Mouse (Mus musculus) layer of hippocampus, adult 18-20 months (tissue): ENCODE data around the gene Rhoh. TPM values are rescaled to one million over a fixed set of nuclear protein-coding genes. Genes with fewer than 3 reads are reported as not detected.
A peak's percentile ranks its signal among the peaks of the same experiment; 100 is the strongest.

Experiments
- DNase-seq, 2 experiments: peaks; one replicate each; pipeline ENCODE4 v3.0.0; 2022; ENCODE audit warnings: low spot score in 2 of 2
- total RNA-seq, 2 experiments: library from RNA; stranded (reverse); gene quantifications; 2 replicates each; pipeline ENCODE4 v1.2.3; 2021

The Rhoh gene
- total RNA-seq, 2 experiments from 2014 or later, result 0.63 to 0.89 TPM

DNA sequence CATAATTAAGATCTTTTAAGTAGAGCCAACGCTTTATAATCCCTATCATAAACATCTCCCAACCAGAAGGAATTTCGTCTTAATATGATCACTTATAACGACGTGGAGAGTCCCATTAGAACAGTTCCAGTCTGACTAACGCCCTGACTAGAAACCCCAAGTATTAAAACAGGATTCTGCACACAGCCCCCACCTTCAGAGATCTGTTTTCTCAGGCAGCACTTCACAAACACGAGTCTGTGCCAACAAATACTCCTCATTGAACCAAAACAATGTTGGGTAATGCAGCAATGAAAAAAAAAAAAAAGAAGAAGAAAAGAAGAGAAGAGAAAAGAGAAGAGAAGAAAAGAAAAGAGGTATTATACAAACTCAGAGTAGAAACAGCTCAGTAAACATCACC, 1.6 kb upstream of the Rhoh start:
- no peak for DNase-seq

DNA sequence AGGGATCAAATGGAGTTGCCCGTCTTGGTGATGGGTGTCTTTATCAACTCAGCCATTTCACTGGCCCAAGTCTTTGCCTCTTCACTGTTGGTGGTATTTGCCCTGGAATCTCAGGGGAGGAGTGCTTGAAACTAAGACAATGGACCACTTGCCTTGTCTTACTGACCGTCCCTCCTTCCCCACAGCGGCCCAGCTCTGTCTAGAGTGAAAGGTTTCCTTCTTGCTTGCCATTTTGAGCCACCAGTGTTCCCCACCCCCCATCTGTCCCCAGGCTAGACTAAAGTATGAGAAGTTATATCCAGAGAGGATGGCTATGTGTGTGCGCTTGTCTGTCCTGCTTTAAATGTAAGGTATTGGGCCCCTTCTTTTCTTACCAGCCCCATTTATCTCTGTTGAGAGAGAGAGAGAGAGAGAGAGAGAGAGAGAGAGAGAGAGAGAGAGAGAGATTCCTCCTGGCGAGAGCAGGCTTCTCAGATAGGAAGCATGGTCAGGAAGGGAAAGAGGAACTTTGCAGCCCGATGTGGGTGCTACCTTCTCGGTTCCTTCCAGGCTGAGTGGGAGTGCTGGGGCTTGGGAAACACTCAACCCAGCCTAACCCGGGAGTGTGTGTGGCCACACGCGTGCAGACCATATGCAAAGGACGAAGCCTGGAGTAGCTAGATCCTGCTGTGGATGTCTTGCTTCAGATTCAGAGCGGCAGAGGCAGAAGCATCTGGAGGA, 572 bp upstream of the Rhoh start:
- DNase-seq, result no peak

DNA sequence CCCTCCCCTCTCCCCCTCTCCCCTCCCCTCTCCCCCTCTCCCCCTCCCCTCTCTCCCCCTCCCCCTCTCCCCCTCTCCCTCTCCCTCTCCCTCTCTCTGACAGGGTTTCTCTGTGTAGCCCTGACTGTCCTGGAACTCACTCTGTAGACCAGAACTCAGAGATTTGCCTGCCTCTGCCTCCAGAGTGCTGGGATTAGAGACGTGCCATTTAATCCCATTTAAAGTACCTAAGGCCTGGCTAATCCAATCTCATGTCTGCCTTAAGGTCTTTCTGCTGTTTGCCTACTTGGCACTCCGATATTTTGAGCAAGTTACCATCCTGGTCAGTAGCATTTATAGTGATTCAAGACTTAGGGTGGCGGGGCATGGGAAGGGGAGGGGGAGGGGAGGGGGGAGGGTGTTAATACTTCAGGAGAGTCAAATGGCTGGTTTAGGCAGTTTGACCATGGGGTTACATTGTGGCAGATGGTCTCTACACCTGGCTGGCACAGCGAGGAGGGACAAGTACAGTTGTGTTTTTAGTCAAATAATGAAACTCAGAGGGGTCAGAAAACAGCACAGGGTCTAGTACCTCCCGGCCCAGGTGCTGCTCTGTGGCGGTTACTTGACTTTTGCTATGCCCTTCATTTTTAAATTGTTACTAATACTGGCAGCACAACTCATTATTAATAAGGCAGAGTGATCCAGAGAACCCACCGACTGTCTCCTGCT, 1.4 kb downstream of the Rhoh start:
- no peak for DNase-seq

GRCm38 (mm10) chr5:65863349-65863749, 2.3 kb downstream of the Rhoh start:
- DNase-seq, result peak in 1 of 2 experiments; percentile 5

- no peak for DNase-seq
These were observed 3.5 kb downstream of the Rhoh start for GRCm38 (mm10) chr5:65864486-65864885.

- DNase-seq, result no peak
These were observed 3.9 kb downstream of the Rhoh start for GRCm38 (mm10) chr5:65864946-65865345.

GRCm38 (mm10) chr5:65866591-65866990, 5.6 kb downstream of the Rhoh start:
- DNase-seq, result no peak

DNA sequence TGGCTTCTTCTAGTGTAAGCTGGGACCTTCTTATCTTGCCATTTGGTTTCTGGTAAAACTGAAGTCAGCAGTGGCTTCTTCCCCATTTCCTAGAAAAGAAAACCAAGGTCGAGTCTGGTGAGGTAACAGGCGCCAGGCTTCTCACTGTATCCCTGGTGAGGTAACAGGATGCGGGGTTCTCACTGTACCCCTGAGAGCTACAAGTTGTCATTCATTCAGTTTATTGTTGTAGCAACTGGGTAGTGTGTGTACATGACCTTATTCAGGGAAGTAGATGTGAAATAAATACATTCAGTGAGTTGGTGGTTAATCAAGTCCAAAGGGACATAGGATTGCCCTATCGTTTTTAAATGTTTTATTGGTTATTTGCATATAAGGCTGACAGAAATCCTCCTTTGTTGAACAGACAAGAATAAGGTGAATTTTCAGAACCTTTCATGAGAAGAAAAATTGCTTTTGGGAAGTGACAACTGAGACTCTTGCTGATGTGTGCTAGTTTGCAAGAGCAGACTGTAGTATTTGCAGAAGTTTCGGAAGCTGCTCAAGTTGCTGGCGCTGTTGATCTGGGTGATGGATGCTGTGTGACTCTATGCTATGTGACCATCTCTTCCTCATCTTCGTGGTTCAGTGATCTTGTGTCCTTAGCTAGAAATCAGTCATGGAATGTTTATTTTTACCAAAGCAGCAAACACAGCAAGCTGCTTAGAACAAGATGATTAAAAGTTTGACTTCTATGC, 6.5 kb downstream of the Rhoh start:
- no peak for DNase-seq

DNA sequence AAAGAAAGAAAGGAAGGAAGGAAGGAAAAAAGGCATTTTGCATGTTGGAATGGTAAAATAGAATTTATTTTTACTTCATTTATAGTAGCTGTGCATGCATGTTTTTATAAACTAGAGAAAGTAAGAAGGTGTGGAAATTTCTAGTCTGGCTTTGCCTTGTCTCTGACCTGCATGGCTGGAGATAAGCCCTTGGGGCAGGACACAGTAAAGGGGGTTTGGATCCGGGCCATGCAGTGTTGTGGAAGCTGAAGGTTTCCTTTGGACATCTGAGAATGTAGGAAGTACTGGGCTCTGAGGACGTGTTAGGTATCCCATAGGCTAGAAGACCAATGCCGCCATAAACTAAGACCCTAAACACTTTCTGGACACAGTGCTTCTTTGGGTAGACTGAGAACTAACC, 7.4 kb downstream of the Rhoh start:
- DNase-seq, result no peak

GRCm38 (mm10) chr5:65869660-65870059, 8.6 kb downstream of the Rhoh start:
- DNase-seq, result no peak

DNA sequence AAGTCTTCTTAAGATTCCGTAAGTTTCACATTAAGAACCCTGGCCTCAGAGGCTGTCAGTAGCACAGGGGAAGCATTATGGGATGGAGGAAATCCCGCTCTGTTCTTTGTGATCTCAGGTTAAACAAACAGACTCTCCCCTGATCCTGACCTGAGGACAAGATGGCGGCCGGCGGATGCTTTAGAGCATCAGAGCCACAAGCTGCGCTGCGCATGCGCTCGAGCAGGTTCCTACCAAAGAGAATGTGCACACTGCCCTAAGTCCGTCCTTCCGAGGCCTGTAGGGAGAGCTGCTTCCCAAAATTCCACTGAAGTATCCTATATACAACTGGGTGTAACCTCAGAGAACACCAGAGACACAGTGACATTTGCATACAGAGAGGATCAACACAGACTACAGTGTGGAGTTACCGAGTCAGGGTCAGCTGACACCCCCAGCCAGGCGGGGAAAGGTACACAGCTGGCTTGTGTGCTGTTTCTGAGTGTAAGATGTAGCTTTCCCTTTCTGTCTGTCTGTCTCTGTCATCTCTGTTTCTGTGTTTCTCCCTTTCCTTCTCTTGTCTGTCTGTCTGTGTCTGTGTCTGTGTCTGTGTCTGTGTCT, 10.4 kb downstream of the Rhoh start:
- DNase-seq, result no peak

DNA sequence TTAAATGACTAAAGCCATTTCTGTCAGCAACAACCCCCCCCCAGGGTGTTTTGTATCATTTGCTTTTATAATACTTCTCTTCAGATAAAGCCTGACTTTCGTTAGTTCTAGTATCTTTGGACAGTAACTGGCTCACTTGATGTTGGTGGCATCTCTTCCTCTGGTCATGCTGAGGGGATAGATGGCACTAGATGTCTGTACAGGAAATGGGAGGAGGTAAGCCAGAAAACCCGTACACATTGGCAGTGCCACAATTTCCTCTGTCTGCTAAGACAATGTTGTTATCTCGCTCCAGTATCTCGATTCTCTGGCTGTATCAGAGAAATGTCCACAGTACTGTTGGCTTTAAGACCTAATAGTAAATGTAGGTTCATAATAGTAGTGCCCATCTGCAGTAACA, 12.2 kb downstream of the Rhoh start:
- no peak for DNase-seq

- DNase-seq, result no peak
These were observed 14.3 kb downstream of the Rhoh start for GRCm38 (mm10) chr5:65875269-65875668.

- no peak for DNase-seq
These were observed 17.4 kb downstream of the Rhoh start for GRCm38 (mm10) chr5:65878367-65878766.

- no peak for DNase-seq
These were observed 20.2 kb downstream of the Rhoh start for GRCm38 (mm10) chr5:65881254-65881653.

DNA sequence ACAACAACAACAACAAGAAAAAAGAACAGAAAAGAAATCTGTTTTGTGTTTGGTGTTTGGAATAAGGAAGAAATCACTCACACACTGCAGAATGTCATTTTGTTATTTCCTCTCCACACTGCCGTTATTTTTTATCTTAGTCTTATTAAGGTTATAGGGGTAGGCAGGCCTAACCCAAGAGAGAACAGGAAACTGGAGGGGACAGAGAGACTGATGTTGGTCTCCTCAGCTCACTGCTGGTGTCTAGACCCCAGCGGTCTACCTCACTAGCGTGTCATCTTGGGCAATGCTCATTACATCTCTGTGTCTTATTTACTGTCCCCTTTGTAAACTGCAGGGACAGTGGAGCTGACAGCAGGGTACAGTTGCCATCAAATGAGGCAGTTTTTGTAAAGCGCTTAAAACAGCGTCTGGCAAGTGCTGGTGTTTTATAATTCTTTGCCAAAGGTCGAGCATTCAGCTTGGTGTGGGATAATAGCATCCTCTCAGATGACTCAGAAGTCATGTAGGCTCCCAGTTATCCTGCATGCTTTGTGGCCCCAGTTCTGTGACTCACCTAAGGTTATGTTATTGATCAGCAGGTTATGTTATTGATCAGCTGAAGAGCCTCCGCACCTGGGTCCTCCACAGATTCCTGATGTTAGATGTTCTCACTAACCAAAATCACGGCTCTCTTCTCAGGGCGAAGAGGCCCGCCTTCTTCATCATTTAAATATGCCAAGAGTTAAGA, 21.6 kb downstream of the Rhoh start:
- no peak for DNase-seq

DNA sequence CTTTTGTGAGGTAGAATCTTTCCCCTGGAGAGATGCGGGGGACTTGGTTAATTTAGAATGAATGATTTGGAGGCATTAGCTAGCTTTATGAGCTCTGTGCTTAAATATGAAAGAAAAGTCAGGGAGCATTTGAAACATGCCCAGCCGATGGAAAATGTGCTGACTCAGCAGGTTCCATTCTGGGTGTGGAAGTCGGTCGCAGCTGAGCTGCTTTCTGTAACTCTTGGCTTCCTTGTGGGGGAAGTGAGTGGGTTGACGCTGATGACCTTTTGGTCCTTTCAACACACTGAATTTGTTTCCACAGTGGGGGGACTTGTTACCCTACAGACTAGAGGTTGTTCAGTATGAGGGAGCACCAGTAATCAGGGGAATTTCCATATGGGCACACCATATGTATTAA, 22.3 kb downstream of the Rhoh start:
- no peak for DNase-seq

- DNase-seq, result no peak
These were observed 24.9 kb downstream of the Rhoh start for GRCm38 (mm10) chr5:65885699-65886443.

DNA sequence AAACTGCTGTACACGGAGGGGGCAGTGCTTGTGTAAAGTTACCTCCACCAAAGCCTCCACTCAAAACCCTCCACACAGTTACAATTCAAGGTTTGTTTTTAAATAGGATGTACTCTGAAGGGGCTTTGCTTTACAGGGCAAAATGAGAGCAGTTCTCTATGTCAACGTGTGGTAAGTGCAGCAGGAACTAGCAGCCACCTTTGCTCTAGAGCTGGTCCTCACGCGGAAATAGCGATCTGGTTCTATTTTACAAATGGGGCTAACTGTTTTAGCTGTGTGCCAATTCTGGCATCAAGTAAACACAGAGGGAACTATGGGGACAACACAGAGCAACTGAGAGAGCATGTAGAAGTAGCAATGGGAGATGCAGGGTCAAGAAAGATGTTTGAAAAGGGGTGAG, 27.1 kb downstream of the Rhoh start:
- no peak for DNase-seq

DNA sequence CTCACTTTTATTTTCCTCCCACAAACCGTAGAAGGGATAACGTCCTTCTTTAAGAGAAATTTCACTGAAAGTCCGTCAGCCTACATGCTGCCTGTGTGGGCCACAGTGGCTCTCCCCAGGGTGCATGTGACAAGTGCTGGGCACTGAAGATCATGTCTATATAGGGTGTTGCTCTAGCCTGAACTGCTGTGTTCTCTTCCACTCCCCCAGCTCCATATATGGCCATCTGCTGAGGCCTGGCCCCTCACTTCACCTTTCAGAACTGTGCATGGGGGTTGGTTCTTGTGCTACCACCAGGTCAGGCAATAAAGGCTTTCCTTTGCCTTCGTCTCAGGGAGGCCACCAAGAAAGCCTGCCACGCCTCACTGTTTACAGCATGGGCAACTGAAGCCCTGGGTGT, 28.0 kb downstream of the Rhoh start:
- DNase-seq, result no peak
